Mouse (Mus musculus) intestine, postnatal 0 days (tissue): ENCODE measurements around the gene Ppme1. TPM values are rescaled to one million over a fixed set of nuclear protein-coding genes. Genes with fewer than 3 reads are reported as not detected.

ENCODE experiments used
- ATAC-seq: fragments of 200-750 bp; cut with Nextera tagmentation; 2 replicates; pipeline ENCODE4 v1.8.0; 2017; ENCODE audit warnings: mild to moderate bottlenecking, moderate TSS enrichment, moderate library complexity
- H3K27ac ChIP-seq: fragments of 300-500 bp; sonication (generic); 2 replicates; pipeline ENCODE4 v1.5.1; 2014; ENCODE audit warnings: mild to moderate bottlenecking, low read depth, low read length, moderate library complexity
- H3K27me3 ChIP-seq: fragments of 300-500 bp; sonication (generic); replicated peaks from 2 replicates; pipeline ENCODE4 v1.6.1; 2014; ENCODE audit warnings: low read length, mixed read lengths; ENCODE audit not compliant: control insufficient read depth, insufficient read depth
- H3K36me3 ChIP-seq: fragments of 300-500 bp; sonication (generic); 2 replicates; pipeline ENCODE4 v1.6.1; 2014; ENCODE audit warnings: mild to moderate bottlenecking, moderate library complexity; ENCODE audit not compliant: control insufficient read depth, insufficient read depth
- H3K4me1 ChIP-seq: fragments of 300-500 bp; sonication (generic); replicated peaks from 2 replicates; pipeline ENCODE4 v1.6.1; 2014; ENCODE audit warnings: antibody characterized with exemption, low read length, mixed read lengths; ENCODE audit not compliant: control insufficient read depth, insufficient read depth
- H3K4me2 ChIP-seq: fragments of 300-500 bp; sonication (generic); replicated peaks from 2 replicates; pipeline ENCODE4 v1.6.1; 2014; ENCODE audit warnings: low read depth, mild to moderate bottlenecking, moderate library complexity
- H3K4me3 ChIP-seq: fragments of 300-500 bp; sonication (generic); 2 replicates; pipeline ENCODE4 v1.5.1; 2014; ENCODE audit warnings: low read depth, low read length
- H3K9ac ChIP-seq: fragments of 300-500 bp; sonication (generic); 2 replicates; pipeline ENCODE4 v1.6.1; 2014; ENCODE audit warnings: mild to moderate bottlenecking, low read depth, low read length
- H3K9me3 ChIP-seq: fragments of 300-500 bp; sonication (generic); 2 replicates; pipeline ENCODE4 v1.6.1; 2016; ENCODE audit warnings: mixed run types; ENCODE audit not compliant: control insufficient read depth
- CTCF ChIP-seq: sonication (generic); IDR thresholded peaks from 2 replicates; pipeline ENCODE4 v1.5.1; 2016; ENCODE audit warnings: low read depth, mild to moderate bottlenecking, control low read depth, antibody characterized with exemption, moderate library complexity
- WGBS: fragments of 180-500 bp; shearing (Covaris S2); extraction: QIAGEN DNeasy Blood & Tissue Kit; methylation state at CpG from one replicate; pipeline ENCODE4 v1.1.7; 2014; 5-methylcytosine and 5-hydroxymethylcytosine counted together
- polyA plus RNA-seq: library from polyadenylated mRNA; unstranded; fragments of >200 nt; fragmentation: Nextera tagmentation; extraction: Ambion mirVana; gene quantifications from 2 replicates; pipeline ENCODE4 v1.2.1, GENCODE M21; 2015

The Ppme1 gene
- polyA plus RNA-seq, 1 experiment from 2014 or later, result 22.7 TPM

- no peaks in the 10 kb centered on the region for H3K9me3 ChIP-seq
- H3K27ac ChIP-seq, result no peak overlapping the region
- no peak for ATAC-seq
- 0% methylated on average over 1 of the region's 1 CpGs for WGBS
- H3K9ac ChIP-seq, result no peak overlapping the region
- H3K4me1 ChIP-seq, result no peaks in the 10 kb centered on the region
- H3K4me3 ChIP-seq, result no peak overlapping the region
- peak; percentile 94 for TF ChIP-seq CTCF
- H3K36me3 ChIP-seq, result no peaks in the 10 kb centered on the region
- peaks cover 8% of the 10 kb centered on the region for H3K27me3 ChIP-seq
- no peak overlapping the region for H3K4me2 ChIP-seq
Observed at GRCm38 (mm10) chr7:100279803-100280202, 92.3 kb downstream of the Ppme1 start.

Other genes with a start within 250 kb of the Ppme1 start
- gene Lipt2, start 213.0 kb downstream of the Ppme1 start, polyA plus RNA-seq, result 8.8 and 9.1 TPM in 2 replicates
- gene Kcne3, start 195.8 kb downstream of the Ppme1 start, polyA plus RNA-seq, result 28.9 TPM in 2 replicates
- 1.0 and 1.3 TPM in 2 replicates for gene Pgm2l1, start 144.9 kb downstream of the Ppme1 start, polyA plus RNA-seq
- gene P4ha3, start 86.8 kb downstream of the Ppme1 start, polyA plus RNA-seq, result 0.67 and 1.6 TPM in 2 replicates
- gene C2cd3, start 74 bp downstream of the Ppme1 start, polyA plus RNA-seq, result 4.5 and 5.7 TPM in 2 replicates
- not detected in 2 replicates for gene Ucp3, start 100.7 kb upstream of the Ppme1 start, polyA plus RNA-seq
- gene Ucp2, start 121.0 kb upstream of the Ppme1 start, polyA plus RNA-seq, result 266 and 281 TPM in 2 replicates
- gene Dnajb13, start 142.7 kb upstream of the Ppme1 start, polyA plus RNA-seq, result 0.09 and 0.17 TPM in 2 replicates
- 52.4 and 54.1 TPM in 2 replicates for gene Coa4, start 164.8 kb upstream of the Ppme1 start, polyA plus RNA-seq
- 122 and 123 TPM in 2 replicates for gene Rab6a, start 235.1 kb upstream of the Ppme1 start, polyA plus RNA-seq
- gene Mrpl48, start 236.0 kb upstream of the Ppme1 start, polyA plus RNA-seq, result 89.4 and 94.8 TPM in 2 replicates